Mouse (Mus musculus) kidney, adult 2 months (tissue): ENCODE measurements around the gene Arrdc4.

Experiments
- CTCF ChIP-seq: fragments of 200-500 bp; conservative IDR thresholded peaks from 2 replicates; pipeline ENCODE4 v1.5.1; 2011; ENCODE audit warnings: low read depth, mild to moderate bottlenecking, control low read depth, low read length, moderate library complexity, mixed read lengths; ENCODE audit not compliant: insufficient read depth, insufficient read length
- POLR2A ChIP-seq: fragments of 200-500 bp; IDR thresholded peaks from one replicate; pipeline ENCODE4 v1.6.1; 2011; ENCODE audit warnings: low read depth, low read length, control low read depth

DNA sequence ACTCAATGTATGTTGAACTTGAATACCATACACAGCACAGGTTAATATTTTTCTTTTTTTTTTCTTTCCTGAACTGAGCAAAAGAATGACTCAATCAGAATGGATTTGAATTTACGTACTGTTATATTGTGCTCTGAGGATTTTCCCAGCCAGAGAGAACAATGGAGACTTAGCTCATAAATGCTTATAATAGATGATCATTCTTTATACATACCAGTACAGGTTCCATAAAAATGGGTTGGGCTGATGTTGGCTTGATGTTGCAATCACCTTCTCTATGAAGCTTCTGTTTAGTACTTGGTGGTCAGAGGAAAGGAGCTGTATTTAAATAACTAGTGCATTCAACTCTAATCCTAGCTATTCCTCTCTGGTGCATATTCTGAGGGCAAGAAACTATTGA, 57.6 kb downstream of the Arrdc4 start:
- TF ChIP-seq CTCF (no peak), POLR2A (no peak)
